Mouse (Mus musculus) forebrain, postnatal 0 days (tissue): ENCODE results near the gene Macc1. TPM values are rescaled to one million over a fixed set of nuclear protein-coding genes. Genes with fewer than 3 reads are reported as not detected.

Source experiments
- ATAC-seq: fragments of 200-750 bp; cut with Nextera tagmentation; 2 replicates; pipeline ENCODE4 v1.8.0; 2017; ENCODE audit warnings: mild to moderate bottlenecking, moderate library complexity
- DNase-seq: peaks from one replicate; pipeline ENCODE4 v3.0.0-alpha.2; 2015
- H3K27ac ChIP-seq: fragments of 300-500 bp; sonication (generic); 2 replicates; pipeline ENCODE4 v1.5.1; 2014; ENCODE audit warnings: low read depth, mild to moderate bottlenecking, antibody characterized with exemption, low read length, moderate library complexity, mixed read lengths
- H3K27me3 ChIP-seq: fragments of 300-500 bp; sonication (generic); 2 replicates; pipeline ENCODE4 v1.6.1; 2014; ENCODE audit warnings: mild to moderate bottlenecking, low read length, mixed read lengths; ENCODE audit not compliant: insufficient read depth
- H3K36me3 ChIP-seq: fragments of 300-500 bp; sonication (generic); 2 replicates; pipeline ENCODE4 v1.6.1; 2014; ENCODE audit warnings: mild to moderate bottlenecking, moderate library complexity; ENCODE audit not compliant: insufficient read depth
- H3K4me1 ChIP-seq: fragments of 300-500 bp; sonication (generic); 2 replicates; pipeline ENCODE4 v1.6.1; 2014; ENCODE audit warnings: antibody characterized with exemption; ENCODE audit not compliant: insufficient read depth
- H3K4me2 ChIP-seq: fragments of 300-500 bp; sonication (generic); 2 replicates; pipeline ENCODE4 v1.6.1; 2014; ENCODE audit warnings: low read depth, mild to moderate bottlenecking, moderate library complexity
- H3K4me3 ChIP-seq: fragments of 300-500 bp; sonication (generic); 2 replicates; pipeline ENCODE4 v1.5.1; 2014; ENCODE audit warnings: low read depth, low read length, mixed read lengths
- H3K9ac ChIP-seq: fragments of 300-500 bp; sonication (generic); 2 replicates; pipeline ENCODE4 v1.6.1; 2014; ENCODE audit warnings: mild to moderate bottlenecking
- H3K9me3 ChIP-seq: fragments of 300-500 bp; sonication (generic); 2 replicates; pipeline ENCODE4 v1.6.1; 2016; ENCODE audit warnings: low read length
- CTCF ChIP-seq: sonication (generic); IDR thresholded peaks from 2 replicates; pipeline ENCODE4 v1.5.1; 2016; ENCODE audit warnings: antibody characterized with exemption, control low read depth, low read depth
- WGBS: fragments of 180-500 bp; shearing (Covaris S2); extraction: QIAGEN DNeasy Blood & Tissue Kit; methylation state at CpG from one replicate; pipeline ENCODE4 v1.1.7; 2014; 5-methylcytosine and 5-hydroxymethylcytosine counted together
- polyA plus RNA-seq: library from polyadenylated mRNA; unstranded; fragments of >200 nt; fragmentation: Nextera tagmentation; extraction: Ambion mirVana; gene quantifications from 2 replicates; pipeline ENCODE4 v1.2.1, GENCODE M21; 2015
- total RNA-seq: library from RNA; depleted of rRNA; stranded (reverse); fragments of >200 nt; gene quantifications from 2 replicates; pipeline ENCODE4 v1.2.3, GENCODE M21; 2014

Macc1 gene
- total and polyA plus RNA-seq, 2 experiments from 2014 or later = 0.10 TPM; not detected in 1

DNA sequence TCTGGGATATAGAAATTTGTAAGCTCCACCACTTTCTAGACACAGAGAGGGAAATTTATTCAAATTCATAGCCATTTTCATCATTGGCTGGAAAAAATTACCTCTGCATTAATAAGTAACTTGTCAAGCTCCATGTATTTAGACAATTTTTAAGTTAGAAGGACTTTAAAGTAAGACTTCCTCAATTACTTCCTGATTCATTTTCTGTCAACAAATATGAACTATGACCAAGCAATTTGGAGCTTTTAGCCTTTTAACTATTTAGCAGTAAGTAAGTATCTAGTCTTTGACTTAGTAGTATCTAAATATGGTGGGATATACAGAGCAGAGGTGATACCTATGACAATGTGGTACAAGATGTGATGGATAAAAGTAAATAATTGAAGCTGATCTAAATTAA lies 72.2 kb downstream of the Macc1 start:
- no peaks in the 10 kb centered on the region for H3K36me3 ChIP-seq
- H3K9me3 ChIP-seq = no peaks in the 10 kb centered on the region
- no peaks in the 10 kb centered on the region for H3K4me1 ChIP-seq
- no peak overlapping the region for H3K9ac ChIP-seq
- H3K4me3 ChIP-seq = no peak overlapping the region
- ATAC-seq = no peak
- no peak for TF ChIP-seq CTCF
- no peak for DNase-seq
- H3K27ac ChIP-seq = no peak overlapping the region
- H3K4me2 ChIP-seq = no peak overlapping the region
- no peaks in the 10 kb centered on the region for H3K27me3 ChIP-seq

DNA sequence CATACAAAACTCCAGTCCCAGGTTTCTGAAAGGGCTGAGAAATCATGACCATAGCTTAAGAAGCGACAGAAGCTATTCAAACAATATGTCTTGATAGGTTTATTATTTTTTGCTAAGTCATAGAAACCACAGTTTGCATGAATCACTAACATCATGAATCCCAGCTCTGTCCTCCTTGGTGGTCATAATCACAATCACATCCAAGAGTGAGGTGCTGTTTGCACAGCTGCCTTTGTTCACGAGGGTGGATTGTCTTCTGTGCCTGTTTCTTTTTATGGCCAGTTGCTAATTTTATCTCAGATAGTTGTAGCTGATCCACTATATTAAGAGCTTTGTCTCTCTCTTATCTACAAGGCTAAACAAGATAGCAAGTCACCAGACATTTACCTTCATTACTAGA lies 72.6 kb downstream of the Macc1 start:
- DNase-seq = no peak
- Histone ChIP-seq H3K36me3 (no peaks in the 10 kb centered on the region), H3K4me3 (no peak overlapping the region), H3K27ac (no peak overlapping the region), H3K4me1 (no peaks in the 10 kb centered on the region), H3K27me3 (no peaks in the 10 kb centered on the region), H3K9ac (no peak overlapping the region), H3K9me3 (no peaks in the 10 kb centered on the region), H3K4me2 (no peak overlapping the region)
- no peak for ATAC-seq
- no peak for TF ChIP-seq CTCF
- WGBS = 84% methylated on average over 2 of the region's 2 CpGs

DNA sequence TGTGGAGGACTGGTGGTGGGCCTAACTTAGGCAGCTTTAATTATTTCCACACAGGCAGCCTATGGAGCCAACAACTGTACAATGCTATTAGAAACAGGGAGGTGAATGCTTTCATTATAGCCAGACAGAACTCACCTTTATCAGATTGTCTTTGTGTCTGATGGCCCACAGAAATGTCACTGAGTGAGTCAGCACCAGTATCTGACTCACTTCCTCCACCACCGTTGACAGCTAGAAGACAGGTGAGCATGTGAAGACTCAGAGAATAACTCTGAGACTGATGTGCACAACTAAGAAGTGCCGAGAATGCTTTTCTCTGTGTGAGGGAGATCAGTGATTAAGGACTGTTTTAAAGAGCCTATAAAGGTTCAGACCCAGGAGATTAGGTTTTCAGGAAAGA lies 73.9 kb downstream of the Macc1 start:
- ATAC-seq = no peak
- no peaks in the 10 kb centered on the region for H3K4me1 ChIP-seq
- no peaks in the 10 kb centered on the region for H3K27me3 ChIP-seq
- no peak overlapping the region for H3K4me2 ChIP-seq
- H3K27ac ChIP-seq = no peak overlapping the region
- TF ChIP-seq CTCF = no peak
- DNase-seq = no peak
- WGBS = 82% methylated on average over 2 of the region's 2 CpGs
- no peaks in the 10 kb centered on the region for H3K9me3 ChIP-seq
- H3K36me3 ChIP-seq = no peaks in the 10 kb centered on the region
- no peak overlapping the region for H3K4me3 ChIP-seq
- H3K9ac ChIP-seq = no peak overlapping the region

DNA sequence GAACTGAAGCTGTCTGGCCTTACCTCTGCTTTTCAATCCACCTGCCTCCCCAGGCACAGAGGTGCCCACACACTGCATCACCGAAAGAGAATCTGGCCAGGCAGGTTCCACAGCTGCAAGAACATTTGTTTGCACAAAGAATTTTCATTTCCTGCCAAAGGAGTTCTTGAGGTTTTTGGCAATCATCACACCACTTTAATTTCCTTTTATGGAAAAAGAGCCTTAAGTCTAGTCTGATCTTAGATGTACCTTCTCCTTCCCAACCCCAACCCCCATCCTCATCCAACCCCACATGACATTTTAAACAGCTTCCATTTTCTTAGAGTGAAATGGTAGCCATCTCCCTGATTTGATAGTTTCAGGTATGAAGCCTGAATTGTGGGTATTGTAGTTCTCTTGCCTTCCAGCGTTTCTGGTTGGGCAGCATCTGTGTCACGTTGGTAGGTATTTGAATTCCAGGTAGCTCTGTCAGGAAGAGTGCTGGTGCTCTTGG lies 76.2 kb downstream of the Macc1 start:
- DNase-seq (no peak), ATAC-seq (no peak)
- Histone ChIP-seq H3K4me3 (no peak overlapping the region), H3K36me3 (no peaks in the 10 kb centered on the region), H3K27ac (no peak overlapping the region), H3K4me2 (no peak overlapping the region), H3K4me1 (no peaks in the 10 kb centered on the region), H3K27me3 (no peaks in the 10 kb centered on the region), H3K9me3 (no peaks in the 10 kb centered on the region), H3K9ac (no peak overlapping the region)
- 67% methylated on average over 3 of the region's 3 CpGs for WGBS
- TF ChIP-seq CTCF = no peak

DNA sequence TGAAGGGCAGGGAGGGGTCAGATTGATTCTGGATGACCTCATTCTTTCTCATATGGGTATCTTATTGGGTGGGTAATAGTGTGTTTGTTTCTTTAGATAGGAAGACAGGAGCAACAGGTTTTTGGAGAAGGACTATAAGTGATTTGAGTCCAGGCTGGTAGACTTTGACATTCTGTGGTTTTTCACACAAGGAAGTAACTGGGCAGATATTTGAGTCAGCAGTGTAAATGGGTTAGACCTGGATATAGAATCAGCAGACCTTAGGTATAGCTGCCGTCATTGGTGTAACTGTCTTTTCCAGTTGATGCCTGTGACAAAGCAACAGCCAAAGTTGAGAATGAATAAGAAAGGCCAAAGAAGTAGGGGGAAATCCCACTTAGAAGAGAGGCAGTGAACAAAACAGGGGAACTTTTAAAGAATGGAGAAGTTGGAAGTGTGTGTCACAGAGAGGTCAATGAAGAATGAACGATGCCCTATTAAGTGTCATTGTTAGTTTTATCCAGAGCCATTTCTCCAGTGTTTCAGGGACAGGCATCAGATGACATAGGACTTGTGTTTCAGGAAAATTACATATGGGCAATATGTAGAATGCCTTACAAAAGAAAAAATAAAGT lies 84.1 kb downstream of the Macc1 start:
- WGBS = 89% methylated on average over 2 of the region's 2 CpGs
- no peak overlapping the region for H3K9ac ChIP-seq
- H3K9me3 ChIP-seq = no peaks in the 10 kb centered on the region
- H3K36me3 ChIP-seq = no peaks in the 10 kb centered on the region
- no peak for DNase-seq
- H3K27me3 ChIP-seq = no peaks in the 10 kb centered on the region
- no peak overlapping the region for H3K27ac ChIP-seq
- no peak overlapping the region for H3K4me2 ChIP-seq
- no peak overlapping the region for H3K4me3 ChIP-seq
- no peak for ATAC-seq
- H3K4me1 ChIP-seq = no peaks in the 10 kb centered on the region
- TF ChIP-seq CTCF = no peak

DNA sequence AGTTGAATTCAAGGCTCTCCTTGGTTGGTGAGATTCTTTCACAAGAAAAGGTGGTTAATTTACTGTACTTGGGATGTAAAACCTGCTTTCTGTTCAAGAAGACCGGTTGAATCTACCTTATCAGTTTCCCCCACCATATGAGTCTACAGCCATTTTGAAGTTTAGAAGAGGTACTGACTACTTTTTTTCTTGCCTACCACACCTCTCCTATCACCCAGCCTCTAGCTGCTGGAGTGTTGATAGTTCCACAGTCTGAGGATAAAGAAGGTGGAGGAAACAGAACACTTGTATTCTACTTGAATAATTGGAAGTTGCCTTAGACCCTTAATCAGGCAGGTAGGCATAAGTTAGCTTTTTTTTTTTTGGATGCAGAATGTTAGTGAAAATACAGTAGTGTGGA lies 88.2 kb downstream of the Macc1 start:
- no peak for TF ChIP-seq CTCF
- H3K27ac ChIP-seq = no peak overlapping the region
- no peak overlapping the region for H3K9ac ChIP-seq
- H3K4me1 ChIP-seq = no peaks in the 10 kb centered on the region
- no peak overlapping the region for H3K4me2 ChIP-seq
- no peak for ATAC-seq
- 95% methylated on average over 1 of the region's 1 CpGs for WGBS
- H3K4me3 ChIP-seq = no peak overlapping the region
- H3K36me3 ChIP-seq = no peaks in the 10 kb centered on the region
- H3K27me3 ChIP-seq = no peaks in the 10 kb centered on the region
- H3K9me3 ChIP-seq = no peaks in the 10 kb centered on the region
- no peak for DNase-seq

DNA sequence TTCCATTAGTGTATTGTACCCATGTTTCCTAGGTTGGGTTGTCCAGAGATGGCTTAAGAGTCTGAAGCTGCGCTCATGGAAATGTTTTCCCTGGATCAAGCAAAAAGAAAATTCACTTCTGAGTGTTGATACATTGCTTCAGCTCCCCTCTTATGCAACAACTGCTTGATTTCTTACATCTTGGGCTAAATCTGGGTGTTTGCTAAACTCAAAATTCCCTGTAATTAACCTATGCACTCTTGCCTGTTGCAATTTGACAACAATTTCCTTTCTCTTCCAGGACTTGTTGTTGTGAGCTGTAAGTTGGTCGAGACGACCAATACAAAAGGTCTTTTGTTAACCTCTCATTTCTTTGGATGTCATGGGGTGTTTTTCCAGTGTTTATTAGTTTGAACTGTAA lies 88.7 kb downstream of the Macc1 start:
- Histone ChIP-seq H3K27me3 (no peaks in the 10 kb centered on the region), H3K4me2 (no peak overlapping the region), H3K4me3 (no peak overlapping the region), H3K9ac (no peak overlapping the region), H3K9me3 (no peaks in the 10 kb centered on the region), H3K4me1 (no peaks in the 10 kb centered on the region), H3K36me3 (no peaks in the 10 kb centered on the region), H3K27ac (no peak overlapping the region)
- no peak for TF ChIP-seq CTCF
- DNase-seq (no peak), ATAC-seq (no peak)
- WGBS = 32% methylated on average over 3 of the region's 3 CpGs

DNA sequence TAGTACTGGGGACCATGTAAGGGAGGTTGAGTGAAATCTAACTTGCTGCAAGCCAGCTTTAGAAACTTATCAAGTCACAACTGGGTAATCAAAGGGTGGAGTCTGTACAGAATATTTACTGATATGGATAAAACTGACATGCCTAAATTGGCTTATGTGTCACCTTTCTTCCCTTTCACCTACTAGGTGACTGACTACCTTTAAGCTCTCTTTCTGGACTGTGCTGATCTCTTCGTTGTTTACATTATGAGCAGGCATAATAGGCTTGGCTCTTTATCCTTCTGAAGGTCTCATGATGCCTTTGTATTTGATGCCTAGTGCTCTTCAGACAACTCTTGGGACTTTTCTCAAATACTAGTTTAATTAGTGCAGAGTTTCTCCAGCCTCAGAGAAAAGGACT lies 90.7 kb downstream of the Macc1 start:
- Histone ChIP-seq H3K9ac (no peak overlapping the region), H3K4me2 (no peak overlapping the region), H3K27ac (no peak overlapping the region), H3K4me3 (no peak overlapping the region), H3K36me3 (no peaks in the 10 kb centered on the region), H3K9me3 (no peaks in the 10 kb centered on the region), H3K27me3 (no peaks in the 10 kb centered on the region), H3K4me1 (no peaks in the 10 kb centered on the region)
- ATAC-seq (no peak), DNase-seq (no peak)
- WGBS = 56% methylated on average over 1 of the region's 1 CpGs
- TF ChIP-seq CTCF = no peak
